Mouse (Mus musculus) midbrain, embryonic 10.5 days (tissue): Measurements from ENCODE around the gene Serp1. TPM values are rescaled to one million over a fixed set of nuclear protein-coding genes. Genes with fewer than 3 reads are reported as not detected.

Experiments
- DNase-seq: peaks from one replicate; pipeline ENCODE4 v3.0.0-alpha.2; 2017; ENCODE audit warnings: low spot score
- H3K27ac ChIP-seq: fragments of 300-500 bp; sonication (generic); replicated peaks from 2 replicates; pipeline ENCODE4 v1.5.1; 2016; ENCODE audit warnings: mild to moderate bottlenecking
- H3K27me3 ChIP-seq: fragments of 300-500 bp; sonication (generic); 2 replicates; pipeline ENCODE4 v1.6.1; 2016; ENCODE audit warnings: low read depth, mild to moderate bottlenecking; ENCODE audit not compliant: poor library complexity, severe bottlenecking
- H3K36me3 ChIP-seq: fragments of 300-500 bp; sonication (generic); 2 replicates; pipeline ENCODE4 v1.6.1; 2016; ENCODE audit warnings: mild to moderate bottlenecking, moderate library complexity
- H3K4me1 ChIP-seq: fragments of 300-500 bp; sonication (generic); 2 replicates; pipeline ENCODE4 v1.6.1; 2016
- H3K4me3 ChIP-seq: fragments of 300-500 bp; sonication (generic); 2 replicates; pipeline ENCODE4 v1.5.1; 2016; ENCODE audit warnings: mild to moderate bottlenecking, moderate library complexity
- H3K9me3 ChIP-seq: fragments of 300-500 bp; sonication (generic); replicated peaks from 2 replicates; pipeline ENCODE4 v1.6.1; 2016; ENCODE audit warnings: mild to moderate bottlenecking
- WGBS: fragments of 180-500 bp; shearing (Covaris S2); methylation state at CpG from one replicate; pipeline ENCODE4 v1.1.7; 2016; 5-methylcytosine and 5-hydroxymethylcytosine counted together
- polyA plus RNA-seq: library from polyadenylated mRNA; unstranded; fragments of >200 nt; fragmentation: Nextera tagmentation; extraction: Ambion mirVana; gene quantifications from 2 replicates; pipeline ENCODE4 v1.2.1, GENCODE M21; 2016

Serp1 gene
- polyA plus RNA-seq, 1 experiment from 2014 or later = 143 TPM

DNA sequence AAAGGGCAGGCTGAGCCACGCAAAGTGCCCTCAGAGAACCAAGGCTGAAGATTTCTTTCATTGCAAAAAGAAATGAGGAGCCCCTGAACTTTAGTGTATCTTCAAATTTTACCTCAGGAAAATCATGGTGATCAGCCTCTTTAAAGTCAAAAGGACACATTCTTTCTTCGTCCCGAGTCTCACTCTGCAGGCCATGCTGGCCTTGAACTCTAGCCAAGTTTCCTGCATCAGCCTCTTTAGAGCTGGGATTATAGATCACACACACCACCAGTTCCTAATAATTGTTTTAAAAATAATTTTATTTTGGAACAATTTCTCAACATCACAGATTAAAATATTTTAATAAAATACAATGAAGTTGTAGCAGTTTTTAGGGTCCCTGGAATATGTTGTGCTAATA, 6.2 kb downstream of the Serp1 start:
- Histone ChIP-seq H3K27me3 (no peaks in the 10 kb centered on the region), H3K27ac (no peak overlapping the region), H3K9me3 (no peaks in the 10 kb centered on the region), H3K4me3 (no peak overlapping the region), H3K36me3 (peaks cover 38% of the 10 kb centered on the region), H3K4me1 (peaks cover 8% of the 10 kb centered on the region)
- 86% methylated on average over 3 of the region's 3 CpGs for WGBS
- DNase-seq = no peak

DNA sequence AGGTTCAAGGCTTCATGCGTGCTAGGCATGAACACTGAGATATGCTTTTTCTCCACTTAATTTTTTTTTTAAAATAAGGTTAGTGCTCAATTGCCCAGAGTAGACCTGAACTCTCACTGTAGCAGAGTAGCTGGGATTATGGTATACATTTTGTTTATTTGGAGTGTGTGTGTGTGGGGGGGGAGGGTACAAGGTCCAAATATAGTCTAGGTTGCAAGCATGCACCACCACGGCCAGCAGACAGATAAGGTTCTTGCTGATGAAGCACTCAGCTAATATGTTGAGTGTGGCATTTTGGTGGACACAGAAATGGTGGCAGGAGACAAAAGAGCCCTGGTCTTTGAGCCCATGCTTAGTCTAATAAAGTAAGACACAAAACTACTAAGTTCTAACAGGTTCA, 6.7 kb downstream of the Serp1 start:
- H3K27ac ChIP-seq = no peak overlapping the region
- DNase-seq = no peak
- H3K4me3 ChIP-seq = no peak overlapping the region
- H3K4me1 ChIP-seq = peaks cover 2% of the 10 kb centered on the region; the same call in 1 of the 2 replicates
- no peaks in the 10 kb centered on the region for H3K9me3 ChIP-seq
- no peaks in the 10 kb centered on the region for H3K27me3 ChIP-seq
- 93% methylated on average over 2 of the region's 2 CpGs for WGBS
- peaks cover 37% of the 10 kb centered on the region for H3K36me3 ChIP-seq

GRCm38 (mm10) chr3:58517800-58518199, 7.9 kb downstream of the Serp1 start:
- no peak overlapping the region for H3K27ac ChIP-seq
- DNase-seq = no peak
- no peaks in the 10 kb centered on the region for H3K4me1 ChIP-seq
- no peaks in the 10 kb centered on the region for H3K9me3 ChIP-seq
- no peaks in the 10 kb centered on the region for H3K27me3 ChIP-seq
- H3K4me3 ChIP-seq = no peak overlapping the region
- 84% methylated on average over 5 of the region's 5 CpGs for WGBS
- H3K36me3 ChIP-seq = peaks cover 26% of the 10 kb centered on the region

DNA sequence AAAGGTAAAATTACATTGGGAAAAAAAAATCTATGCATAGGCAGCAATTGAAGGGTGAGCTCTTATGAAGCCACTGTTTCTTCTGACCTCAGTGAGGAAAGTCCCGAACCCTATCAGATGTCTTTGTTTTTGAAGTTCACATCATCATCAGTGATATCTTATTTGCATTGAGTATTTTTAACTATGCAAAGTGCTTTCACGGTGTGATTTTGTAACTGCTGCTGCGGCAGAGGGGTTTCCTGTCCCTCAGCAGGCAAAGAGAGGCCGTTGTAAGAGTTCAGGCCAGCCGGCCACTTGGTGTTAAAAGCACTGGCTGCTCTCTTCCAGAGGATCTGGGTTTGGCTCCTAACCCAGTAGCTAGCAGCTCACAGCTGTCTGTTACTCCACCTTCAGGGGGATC, 8.4 kb downstream of the Serp1 start:
- no peaks in the 10 kb centered on the region for H3K4me1 ChIP-seq
- no peak overlapping the region for H3K4me3 ChIP-seq
- no peak for DNase-seq
- WGBS = 78% methylated on average over 5 of the region's 5 CpGs
- H3K36me3 ChIP-seq = peaks cover 20% of the 10 kb centered on the region
- no peaks in the 10 kb centered on the region for H3K27me3 ChIP-seq
- no peak overlapping the region for H3K27ac ChIP-seq
- no peaks in the 10 kb centered on the region for H3K9me3 ChIP-seq

- Histone ChIP-seq H3K27ac (no peak overlapping the region), H3K4me3 (no peak overlapping the region), H3K4me1 (no peaks in the 10 kb centered on the region), H3K9me3 (no peaks in the 10 kb centered on the region), H3K27me3 (no peaks in the 10 kb centered on the region), H3K36me3 (peaks cover 14% of the 10 kb centered on the region)
- DNase-seq = no peak
- 85% methylated on average over 7 of the region's 7 CpGs for WGBS
These were observed 9.1 kb downstream of the Serp1 start for GRCm38 (mm10) chr3:58516602-58516976.

DNA sequence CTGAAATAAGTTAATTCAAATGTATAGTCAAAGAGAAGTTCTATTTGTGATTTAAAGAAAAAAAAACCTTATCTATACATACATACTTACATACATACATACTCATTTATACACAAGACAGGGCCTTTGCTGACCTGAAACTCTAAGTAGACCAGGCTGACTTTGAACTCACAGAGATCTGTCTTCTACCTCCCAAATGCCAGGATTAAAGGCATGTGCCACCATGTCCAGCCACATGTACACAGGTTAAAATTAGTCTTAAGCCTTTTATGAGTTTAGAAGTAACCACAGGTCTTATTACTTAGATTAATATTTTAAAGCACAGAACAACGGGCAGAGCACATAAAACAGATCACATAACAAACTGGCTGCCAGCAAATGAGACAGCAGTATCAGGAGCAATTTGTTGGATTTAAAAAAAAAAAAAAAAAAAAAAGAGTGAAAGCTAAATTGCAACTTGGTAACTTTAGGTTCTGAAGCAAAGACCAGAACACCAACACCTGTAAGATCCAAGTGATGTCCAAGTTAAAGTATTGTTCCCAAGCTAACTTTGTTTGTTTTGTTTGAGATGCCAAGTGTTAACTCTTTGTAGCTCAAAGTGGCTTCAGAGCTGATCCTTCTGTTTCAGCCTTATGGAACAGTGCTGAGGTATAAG, 9.6 kb downstream of the Serp1 start:
- Histone ChIP-seq H3K9me3 (no peaks in the 10 kb centered on the region), H3K27me3 (no peaks in the 10 kb centered on the region), H3K36me3 (peaks cover 8% of the 10 kb centered on the region), H3K4me1 (no peaks in the 10 kb centered on the region), H3K27ac (no peak overlapping the region), H3K4me3 (no peak overlapping the region)
- 81% methylated on average over 1 of the region's 1 CpGs for WGBS
- DNase-seq = no peak

GRCm38 (mm10) chr3:58513483-58513882, 12.2 kb downstream of the Serp1 start:
- Histone ChIP-seq H3K4me1 (no peaks in the 10 kb centered on the region), H3K9me3 (no peaks in the 10 kb centered on the region), H3K4me3 (no peak overlapping the region), H3K27ac (no peak overlapping the region), H3K27me3 (no peaks in the 10 kb centered on the region), H3K36me3 (no peaks in the 10 kb centered on the region)
- no peak for DNase-seq
- 85% methylated on average over 4 of the region's 4 CpGs for WGBS

DNA sequence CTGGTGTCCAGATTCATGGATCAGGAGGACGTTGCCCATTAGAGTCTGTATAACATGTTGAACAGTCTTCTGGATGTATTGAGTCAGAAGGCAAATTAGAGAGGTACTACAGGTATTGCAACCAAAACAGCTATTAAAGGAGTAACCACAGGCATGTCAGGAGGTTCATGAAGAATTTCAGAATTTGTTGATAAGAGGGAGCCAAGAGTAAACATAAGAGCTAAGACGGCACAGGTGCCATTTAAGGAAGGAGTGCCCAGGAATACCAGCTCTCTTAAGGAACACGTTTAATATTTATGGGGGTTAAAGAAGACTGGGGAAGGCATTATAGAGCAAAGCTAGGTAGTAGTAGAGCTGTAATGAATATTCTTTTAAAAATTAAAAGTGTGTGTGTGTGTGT, 13.0 kb downstream of the Serp1 start:
- H3K4me3 ChIP-seq = no peak overlapping the region
- WGBS = 85% methylated on average over 3 of the region's 3 CpGs
- DNase-seq = no peak

GRCm38 (mm10) chr3:58511581-58511980, 14.1 kb downstream of the Serp1 start:
- no peaks in the 10 kb centered on the region for H3K36me3 ChIP-seq
- no peak overlapping the region for H3K4me3 ChIP-seq
- no peak for DNase-seq
- no peak overlapping the region for H3K27ac ChIP-seq
- H3K9me3 ChIP-seq = no peaks in the 10 kb centered on the region
- no peaks in the 10 kb centered on the region for H3K27me3 ChIP-seq
- H3K4me1 ChIP-seq = no peaks in the 10 kb centered on the region

More for the DNA sequence above, 13.0 kb downstream of the Serp1 start:
- H3K27me3 ChIP-seq = no peaks in the 10 kb centered on the region
- H3K27ac ChIP-seq = no peak overlapping the region
- no peaks in the 10 kb centered on the region for H3K4me1 ChIP-seq
- H3K36me3 ChIP-seq = no peaks in the 10 kb centered on the region
- H3K9me3 ChIP-seq = no peaks in the 10 kb centered on the region

DNA sequence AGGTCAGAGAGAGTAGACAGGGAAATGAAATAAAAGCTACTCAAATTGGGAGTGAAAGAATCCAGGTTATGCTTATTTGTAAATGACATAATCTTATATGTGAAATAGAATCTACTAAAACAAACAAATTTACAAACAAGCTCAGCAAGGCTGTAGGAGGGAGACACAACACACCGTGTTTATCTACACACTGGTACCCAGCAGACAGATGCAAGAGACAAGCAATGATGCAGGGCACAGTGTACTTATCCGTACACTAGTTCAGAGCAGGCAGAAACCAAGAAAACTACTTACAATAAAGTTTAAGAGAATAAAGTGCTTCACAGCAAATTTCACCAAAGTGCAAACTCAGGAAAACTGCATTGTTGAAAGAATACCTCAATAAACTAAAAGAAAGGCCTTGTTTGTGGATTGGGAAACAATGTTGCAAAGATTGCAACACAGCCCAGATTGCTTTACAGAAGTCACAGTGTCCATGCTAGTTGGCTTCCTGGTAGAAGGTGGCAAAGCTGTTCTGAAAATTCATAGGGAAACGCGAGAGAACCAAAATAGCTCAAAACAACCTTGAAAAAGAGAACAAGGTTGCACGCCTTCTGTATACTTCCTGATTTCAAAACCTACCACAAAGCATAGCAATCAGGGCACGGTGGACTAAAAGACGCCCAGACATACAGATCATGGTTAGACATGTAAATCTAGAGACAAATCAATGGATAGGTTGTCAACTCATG, 17.5 kb downstream of the Serp1 start:
- no peak overlapping the region for H3K4me3 ChIP-seq
- H3K36me3 ChIP-seq = no peaks in the 10 kb centered on the region
- WGBS = 86% methylated on average over 7 of the region's 7 CpGs
- no peaks in the 10 kb centered on the region for H3K27me3 ChIP-seq
- H3K9me3 ChIP-seq = no peaks in the 10 kb centered on the region
- H3K4me1 ChIP-seq = no peaks in the 10 kb centered on the region
- H3K27ac ChIP-seq = no peak overlapping the region
- no peak for DNase-seq

DNA sequence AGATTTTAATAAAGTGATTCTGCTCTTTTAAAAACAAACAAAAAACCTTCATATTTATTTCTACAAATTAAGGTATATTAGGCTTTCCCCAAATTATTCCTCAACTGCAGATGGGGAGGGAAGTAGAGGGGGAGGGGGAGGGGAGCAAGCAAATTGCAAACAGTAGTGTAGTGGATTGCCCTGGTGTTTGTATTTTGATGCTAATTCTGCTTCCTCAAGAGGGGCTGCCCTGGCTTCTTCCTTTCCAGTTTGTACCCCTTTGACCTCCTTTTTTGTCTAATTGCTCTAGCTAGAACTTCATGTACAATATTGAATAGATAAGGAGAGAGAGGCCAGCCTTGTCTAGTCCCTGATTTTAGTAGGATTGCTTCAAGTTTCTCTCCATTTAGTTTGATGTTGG, 21.0 kb downstream of the Serp1 start:
- Histone ChIP-seq H3K27ac (no peak overlapping the region), H3K9me3 (no peaks in the 10 kb centered on the region), H3K27me3 (no peaks in the 10 kb centered on the region), H3K4me1 (no peaks in the 10 kb centered on the region), H3K4me3 (no peak overlapping the region), H3K36me3 (no peaks in the 10 kb centered on the region)
- DNase-seq = no peak

DNA sequence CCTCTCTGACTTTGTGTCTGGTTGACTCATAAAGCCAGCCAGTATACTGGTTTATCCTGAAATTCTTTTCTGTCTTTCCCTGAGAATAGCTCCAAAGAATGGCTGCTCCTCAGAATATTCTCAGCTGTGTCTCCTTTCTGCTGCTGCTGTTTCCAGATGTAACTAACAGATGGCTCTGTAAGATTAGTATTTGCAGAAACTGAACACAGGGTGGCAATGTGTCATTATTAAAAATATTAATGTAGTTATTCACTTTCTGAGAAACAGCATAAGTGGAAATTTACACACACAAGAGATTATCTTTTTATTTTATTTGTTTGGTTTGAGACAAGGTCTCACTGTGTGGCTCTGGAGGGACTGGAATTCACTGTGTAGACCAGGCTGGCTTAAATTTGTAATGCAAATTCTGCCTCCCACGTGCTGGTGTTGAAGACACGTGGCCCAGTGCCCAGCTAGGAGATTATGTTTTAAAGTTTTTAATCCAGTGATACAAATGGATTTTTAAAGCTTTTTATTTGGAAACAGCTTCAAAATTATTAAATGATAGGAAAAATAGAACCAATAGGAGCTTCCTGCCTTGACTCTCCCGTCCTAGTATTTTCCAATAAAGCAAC, 21.9 kb downstream of the Serp1 start:
- DNase-seq = no peak
- Histone ChIP-seq H3K27me3 (no peaks in the 10 kb centered on the region), H3K4me1 (no peaks in the 10 kb centered on the region), H3K36me3 (no peaks in the 10 kb centered on the region), H3K27ac (no peak overlapping the region), H3K9me3 (no peaks in the 10 kb centered on the region), H3K4me3 (no peak overlapping the region)
- 57% methylated on average over 3 of the region's 3 CpGs for WGBS

GRCm38 (mm10) chr3:58501961-58502360, 23.7 kb downstream of the Serp1 start:
- H3K36me3 ChIP-seq = no peaks in the 10 kb centered on the region
- no peak overlapping the region for H3K27ac ChIP-seq
- 72% methylated on average over 2 of the region's 2 CpGs for WGBS
- H3K9me3 ChIP-seq = no peaks in the 10 kb centered on the region
- DNase-seq = no peak
- H3K4me3 ChIP-seq = no peak overlapping the region
- no peaks in the 10 kb centered on the region for H3K27me3 ChIP-seq
- H3K4me1 ChIP-seq = no peaks in the 10 kb centered on the region
